Mouse (Mus musculus) right cerebral cortex, postnatal 25 days (tissue): ENCODE data around the gene Hip1r.
A peak's percentile ranks its signal among the peaks of the same experiment; 100 is the strongest.

ENCODE experiments used
- DNase-seq: peaks from one replicate; pipeline ENCODE4 v3.0.0; 2022

The Hip1r gene

DNA sequence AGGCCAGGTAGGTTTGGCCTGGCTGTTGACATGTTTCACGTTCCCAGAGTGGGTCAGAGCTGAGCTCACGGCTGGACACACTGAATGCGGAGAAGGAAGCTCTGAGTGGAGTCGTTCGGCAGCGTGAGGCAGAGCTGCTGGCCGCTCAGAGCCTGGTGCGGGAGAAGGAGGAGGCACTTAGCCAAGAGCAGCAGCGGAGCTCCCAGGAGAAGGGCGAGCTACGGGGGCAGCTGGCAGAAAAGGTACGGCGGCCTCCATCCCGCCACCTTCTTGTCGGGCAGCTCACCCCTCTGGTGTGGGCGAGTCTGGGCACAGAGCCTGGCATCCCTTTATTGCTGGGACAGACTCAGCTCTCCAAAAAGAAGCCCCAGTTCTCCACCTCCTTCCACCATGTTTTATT is 24.4 kb downstream of the Hip1r start:
- DNase-seq = peak; percentile 57

DNA sequence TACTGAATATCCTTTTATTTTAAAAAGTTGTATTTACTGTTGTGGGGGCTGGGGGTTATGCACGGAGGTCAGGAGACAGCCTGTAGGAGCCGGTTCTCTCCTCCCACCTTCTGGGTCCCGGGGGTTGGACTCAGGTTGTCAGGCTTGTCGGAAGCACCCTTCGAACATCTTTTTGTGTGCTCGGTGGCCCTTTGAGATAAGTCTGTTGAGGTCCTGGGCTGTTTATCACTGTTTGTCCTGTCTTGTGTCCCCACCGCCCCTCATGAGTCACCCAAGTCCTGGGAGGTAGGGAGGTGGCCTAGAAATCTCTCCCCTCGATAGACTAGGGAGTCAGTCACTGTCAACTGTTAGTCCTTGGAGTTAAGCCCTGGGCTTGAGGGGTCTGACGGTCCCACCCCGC is 24.9 kb downstream of the Hip1r start:
- no peak for DNase-seq

DNA sequence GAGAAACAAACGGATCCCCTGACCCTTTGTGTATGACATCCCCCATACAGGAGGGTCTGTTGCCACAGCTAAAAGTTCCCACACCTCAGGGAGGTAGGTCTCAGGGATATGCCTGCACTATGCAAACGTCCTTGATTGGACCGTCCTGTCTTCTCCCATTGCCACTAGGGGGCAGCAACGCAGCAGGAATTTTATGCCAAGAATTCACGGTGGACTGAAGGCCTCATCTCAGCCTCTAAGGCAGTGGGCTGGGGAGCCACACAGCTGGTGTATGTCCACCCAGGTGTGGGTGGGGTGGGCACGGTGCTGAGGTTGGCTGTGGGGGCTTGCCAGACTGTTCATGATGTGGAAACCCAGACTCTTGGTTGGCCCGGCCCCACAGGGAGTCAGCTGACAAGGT is 27.4 kb downstream of the Hip1r start:
- DNase-seq = peak; percentile 87

DNA sequence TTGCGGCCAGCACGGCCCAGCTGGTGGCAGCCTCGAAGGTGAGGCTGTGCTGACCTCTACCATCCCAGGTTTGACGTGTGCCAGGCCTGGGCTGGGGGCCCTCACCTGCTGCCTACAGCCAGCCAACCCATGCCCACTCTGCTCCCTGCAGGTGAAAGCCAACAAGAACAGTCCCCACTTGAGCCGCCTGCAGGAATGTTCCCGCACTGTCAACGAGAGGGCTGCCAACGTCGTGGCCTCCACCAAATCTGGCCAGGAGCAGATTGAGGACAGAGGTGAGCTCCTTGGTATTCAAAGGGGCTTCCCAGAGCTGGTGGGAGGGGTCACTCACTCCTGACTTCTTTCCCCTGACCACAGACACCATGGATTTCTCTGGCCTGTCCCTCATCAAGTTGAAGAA is 27.8 kb downstream of the Hip1r start:
- no peak for DNase-seq

DNA sequence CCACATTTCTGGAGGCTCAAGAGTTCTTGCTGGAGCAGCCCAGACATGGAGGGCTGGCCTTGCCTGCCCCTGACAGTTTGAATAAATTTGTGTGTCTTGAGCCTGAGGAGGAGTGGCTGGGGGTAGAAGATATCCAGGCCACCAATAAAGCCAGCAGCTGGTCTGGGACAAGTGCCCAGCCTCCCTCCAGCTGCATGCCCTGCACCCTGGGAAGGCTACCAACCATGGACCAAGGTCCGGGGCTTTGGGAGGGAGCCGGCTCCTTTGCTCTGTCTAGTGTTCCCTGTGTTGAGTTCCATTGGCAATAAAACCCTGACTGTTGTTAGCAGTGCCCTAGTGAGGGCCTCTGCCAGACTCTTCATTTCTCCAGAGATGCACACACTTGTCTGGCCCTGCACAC is 29.4 kb downstream of the Hip1r start:
- DNase-seq = no peak

DNA sequence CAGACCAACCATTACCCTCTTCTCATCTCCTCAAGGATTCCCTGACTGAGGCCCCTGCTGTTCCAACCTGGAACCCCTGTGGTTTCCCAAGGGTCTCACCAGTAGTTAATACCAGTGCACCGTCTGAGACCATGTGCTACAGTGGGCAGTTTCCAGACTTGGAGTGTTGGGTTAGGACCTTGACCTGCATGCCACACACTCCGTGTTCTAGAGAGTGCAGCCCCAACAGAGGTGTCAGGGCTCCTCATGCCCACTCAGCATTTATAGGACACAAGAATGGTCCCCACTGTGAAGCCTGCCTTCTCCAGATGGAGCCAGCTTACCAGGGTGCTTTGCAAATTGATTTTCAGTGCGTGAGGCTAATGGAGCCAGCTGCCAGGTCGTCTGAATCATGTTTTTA is 29.9 kb downstream of the Hip1r start:
- DNase-seq = no peak

DNA sequence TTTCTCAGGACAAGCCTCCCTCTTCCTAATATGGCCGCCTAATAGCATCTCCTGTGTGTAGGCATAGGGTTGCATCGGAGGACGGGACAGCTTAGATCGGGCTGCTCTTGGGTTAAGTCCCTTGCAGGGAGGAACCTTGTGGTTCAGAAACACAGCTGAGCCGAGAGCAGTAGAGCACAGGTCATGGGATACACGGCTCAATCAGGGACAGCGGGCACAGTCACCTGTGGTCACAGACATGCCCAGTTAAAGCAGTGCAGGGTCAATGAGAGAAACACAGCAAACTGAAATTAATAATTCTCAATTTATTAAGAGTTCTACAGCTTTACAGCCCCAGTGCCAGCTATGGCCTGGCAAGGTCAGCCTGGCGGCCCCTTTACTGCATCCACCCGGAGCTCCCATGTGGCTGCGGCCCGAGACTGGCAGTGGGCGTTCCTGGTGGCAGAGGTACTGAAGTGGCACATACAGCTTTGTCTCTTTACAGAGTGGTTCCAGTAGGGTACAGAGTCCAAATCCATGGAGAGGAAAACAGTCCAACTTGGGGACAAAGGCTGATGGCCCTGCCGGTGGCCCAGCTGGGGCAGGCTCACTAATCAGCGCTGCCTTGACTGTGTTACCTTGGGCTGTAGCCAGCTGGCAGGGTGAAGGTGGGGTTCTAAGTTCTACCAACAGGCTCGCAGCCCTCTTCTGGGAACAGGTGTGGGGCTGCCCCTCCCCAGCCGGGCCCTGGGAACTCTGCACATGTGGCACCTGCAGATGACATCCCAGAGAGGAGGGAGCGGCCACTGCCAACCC is 31.1 kb downstream of the Hip1r start:
- no peak for DNase-seq

DNA sequence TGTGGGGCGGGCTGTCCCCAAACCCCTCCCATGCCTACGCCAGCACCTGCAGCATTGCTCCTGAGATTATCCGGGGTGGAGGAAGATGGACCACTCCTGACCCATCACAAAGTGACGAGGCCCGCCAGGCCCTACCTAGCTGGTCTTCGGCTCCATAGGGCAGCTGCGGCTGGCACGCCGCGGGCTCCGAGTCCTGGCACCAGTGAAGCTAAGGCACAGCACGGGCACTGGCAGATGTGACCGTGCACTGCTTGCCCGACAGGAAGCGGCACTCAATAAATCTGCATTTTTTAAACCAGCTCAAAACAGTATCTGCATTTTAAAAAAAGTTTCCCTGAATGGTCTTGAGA is 31.7 kb downstream of the Hip1r start:
- no peak for DNase-seq

DNA sequence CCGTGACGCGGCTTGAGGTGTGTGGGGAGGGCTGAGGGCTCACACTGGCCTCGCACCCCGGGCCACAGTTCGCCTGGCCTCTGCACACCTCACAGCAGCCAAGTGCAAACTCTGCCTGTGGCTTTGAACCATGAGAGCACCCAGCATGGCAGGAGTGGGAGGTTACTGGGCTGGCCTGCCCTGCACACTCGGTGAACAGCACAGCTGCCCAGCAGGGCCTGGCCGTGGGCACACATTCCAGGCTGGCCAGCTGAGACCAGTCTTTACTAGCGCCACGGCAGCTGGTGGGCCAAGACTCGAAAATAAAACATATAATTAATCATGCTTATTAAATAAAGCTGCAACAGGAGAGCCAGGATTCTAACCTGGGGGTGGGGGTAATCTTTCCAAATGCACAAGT is 32.2 kb downstream of the Hip1r start:
- DNase-seq = no peak

DNA sequence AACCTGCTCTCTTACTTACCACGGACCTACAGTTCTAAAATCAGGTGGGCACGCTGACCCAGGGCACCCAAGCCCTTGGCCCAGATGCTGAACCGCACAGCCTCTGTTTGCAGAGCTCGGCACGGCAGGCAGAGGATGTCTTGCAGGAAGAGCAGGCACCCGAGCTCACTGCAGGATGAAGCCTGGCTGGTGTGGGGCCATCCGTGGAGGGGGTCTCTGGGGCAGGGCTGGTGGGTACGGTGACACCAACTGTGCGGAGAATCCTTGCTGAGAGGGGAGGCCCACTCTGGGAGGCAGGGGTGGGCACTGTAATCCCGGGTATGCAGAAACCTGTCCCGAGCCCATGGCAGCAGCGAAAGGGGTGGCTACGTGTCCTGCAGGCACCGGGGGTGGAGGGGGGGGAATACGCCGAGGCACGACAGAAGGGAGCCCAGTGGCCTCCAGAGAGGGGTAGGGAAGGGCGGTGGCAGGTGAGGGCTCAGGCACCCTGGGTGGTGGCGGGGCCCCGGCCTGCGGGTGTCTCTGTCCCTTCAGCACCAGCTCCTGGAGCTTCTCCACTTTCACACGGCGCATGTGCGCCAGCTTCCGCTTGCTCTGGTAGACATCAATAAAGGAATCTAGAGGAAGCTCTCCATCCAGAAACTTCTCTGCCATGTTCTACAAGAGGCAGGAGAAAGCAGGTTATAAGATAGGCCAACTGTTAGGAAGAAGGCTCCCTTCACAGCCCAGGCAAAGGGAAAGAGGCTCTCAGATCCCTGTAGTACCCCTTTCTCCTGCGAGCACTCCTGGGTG is 32.9 kb downstream of the Hip1r start:
- no peak for DNase-seq

DNA sequence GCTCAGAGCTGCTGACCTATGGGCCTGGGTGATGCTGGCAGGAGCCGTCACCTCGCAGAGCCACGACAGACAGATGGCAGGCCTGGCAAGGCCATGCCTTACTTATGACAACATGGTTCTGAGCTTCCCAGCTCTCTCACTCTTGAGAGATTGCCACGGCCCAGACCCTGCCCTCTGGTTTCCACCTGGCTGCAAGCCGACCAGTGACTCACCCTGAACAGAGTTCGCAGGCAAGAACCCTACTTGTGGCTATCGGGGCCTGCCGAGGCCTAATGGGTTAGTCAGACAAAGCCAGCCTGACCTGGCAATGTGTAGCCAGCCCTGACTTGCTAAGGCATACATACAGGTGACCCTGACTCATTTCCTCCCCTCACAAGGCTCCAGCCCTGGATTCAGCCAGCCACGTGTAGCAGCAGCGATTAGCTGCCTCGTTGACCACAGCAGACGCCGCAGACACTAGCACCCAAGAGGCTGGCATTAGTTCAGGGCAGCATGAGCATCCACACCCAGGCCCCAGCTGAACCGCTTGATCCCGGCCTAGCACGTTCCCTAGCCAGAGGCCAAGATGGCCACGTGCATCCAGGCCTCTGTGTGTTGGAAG is 33.6 kb downstream of the Hip1r start:
- DNase-seq = no peak

DNA sequence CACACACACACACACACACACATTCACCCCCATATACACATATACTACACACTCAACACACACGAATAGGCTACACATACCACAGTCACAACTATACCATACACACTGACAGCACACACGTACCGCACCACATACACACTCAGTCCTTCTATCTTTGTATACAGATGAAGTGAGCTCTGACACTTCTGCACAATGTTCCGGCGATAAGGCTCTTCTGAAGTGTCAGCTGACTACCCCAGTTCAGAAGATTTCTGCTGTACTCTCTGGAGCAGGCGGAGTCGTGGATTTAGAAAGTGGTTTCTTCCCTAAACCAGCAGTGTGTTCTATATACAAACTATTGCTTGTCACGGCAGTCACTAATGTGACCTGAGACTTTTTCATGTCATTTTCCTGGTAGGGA is 36.6 kb downstream of the Hip1r start:
- DNase-seq = no peak

DNA sequence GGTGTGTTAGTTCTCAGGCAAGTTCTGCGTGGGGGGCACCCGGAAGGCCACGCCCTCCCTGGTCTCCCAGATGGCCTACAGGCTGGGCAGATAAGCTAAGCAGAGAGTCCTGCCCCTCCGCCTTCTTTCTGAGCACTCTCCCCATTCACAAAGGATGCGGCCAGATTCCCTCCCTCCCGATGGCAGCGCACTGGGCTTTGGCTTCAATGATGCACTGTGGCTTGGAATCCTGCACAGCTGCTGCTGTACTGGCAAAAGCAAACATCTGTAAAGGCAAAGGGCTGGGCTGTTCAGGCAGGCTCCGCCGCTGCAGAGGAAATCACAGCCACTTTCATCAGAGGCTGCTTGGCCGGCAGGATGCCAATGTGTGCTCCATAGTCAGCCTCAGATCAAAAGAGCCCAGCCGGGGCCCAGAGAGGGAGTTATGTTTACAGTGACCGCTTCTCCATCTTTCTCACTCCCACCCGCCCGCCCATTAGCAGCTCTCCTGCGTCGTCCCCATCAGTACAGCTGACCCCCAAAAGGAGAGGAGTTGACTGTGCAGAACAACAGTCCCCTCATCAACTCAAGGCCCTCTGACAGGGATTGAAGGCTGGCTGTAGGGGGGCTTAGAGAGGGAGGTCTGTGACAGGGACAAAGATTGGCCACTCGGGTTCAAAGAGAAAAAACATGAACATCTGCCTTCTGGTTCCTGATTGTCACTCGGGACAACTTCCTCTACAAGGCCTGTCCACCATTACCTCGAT is 37.7 kb downstream of the Hip1r start:
- no peak for DNase-seq

DNA sequence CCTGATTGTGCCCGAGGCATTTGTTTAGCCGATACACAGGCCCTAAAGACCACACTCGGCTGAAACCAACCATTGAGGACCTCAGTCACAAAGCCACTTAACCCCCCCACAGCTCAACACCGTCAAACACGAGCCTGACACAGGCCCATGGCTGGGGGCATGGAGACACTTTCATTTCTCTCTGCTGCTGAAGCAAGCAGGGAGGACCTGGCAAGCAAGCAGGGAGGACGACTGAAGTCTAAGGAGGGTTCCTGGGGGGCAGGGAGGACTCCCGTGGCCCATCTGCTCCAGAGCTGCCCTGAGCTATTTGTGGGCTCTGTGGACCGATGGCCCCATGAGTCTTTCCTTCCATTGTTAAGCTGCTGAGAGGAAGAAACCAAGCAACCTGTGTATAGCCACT is 38.5 kb downstream of the Hip1r start:
- no peak for DNase-seq

DNA sequence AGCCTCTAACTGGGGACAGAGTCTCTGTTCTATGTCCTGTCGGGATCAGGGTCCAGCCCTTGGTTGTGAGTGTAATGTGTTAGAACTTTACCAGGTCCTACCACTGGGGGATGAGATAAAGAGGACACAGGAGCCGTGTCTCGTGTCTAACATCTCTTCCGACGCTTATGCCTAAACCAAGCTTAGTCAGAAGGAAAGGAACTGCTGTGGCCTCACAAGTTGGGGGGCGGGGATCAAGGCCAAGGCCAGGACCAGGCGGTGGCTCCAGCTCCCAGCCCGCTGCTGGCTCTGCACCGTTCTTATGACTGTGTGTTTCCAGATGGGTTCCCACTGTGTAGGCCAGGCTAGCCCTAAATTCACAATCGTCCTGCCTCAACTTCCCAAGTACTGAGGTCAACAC is 39.5 kb downstream of the Hip1r start:
- DNase-seq = no peak

DNA sequence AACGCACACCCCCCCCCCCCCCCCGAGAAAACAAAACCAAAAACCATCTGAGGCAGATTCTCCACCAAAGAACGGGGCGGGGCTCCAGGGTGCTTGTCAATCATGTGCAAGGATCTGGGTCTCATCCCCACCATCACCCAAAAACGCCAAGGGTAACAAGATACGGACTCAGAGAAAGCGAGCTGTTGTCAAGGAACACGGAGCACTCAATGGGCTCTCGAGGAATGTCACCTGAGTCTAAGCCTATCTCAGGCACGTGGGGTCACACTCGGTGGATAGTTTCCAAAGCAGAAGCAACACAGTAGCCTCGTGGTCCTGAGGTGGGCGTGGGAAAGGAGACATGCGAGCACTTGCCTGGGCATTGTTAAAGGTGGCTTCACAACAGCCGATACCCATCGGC is 40.3 kb downstream of the Hip1r start:
- DNase-seq = no peak

DNA sequence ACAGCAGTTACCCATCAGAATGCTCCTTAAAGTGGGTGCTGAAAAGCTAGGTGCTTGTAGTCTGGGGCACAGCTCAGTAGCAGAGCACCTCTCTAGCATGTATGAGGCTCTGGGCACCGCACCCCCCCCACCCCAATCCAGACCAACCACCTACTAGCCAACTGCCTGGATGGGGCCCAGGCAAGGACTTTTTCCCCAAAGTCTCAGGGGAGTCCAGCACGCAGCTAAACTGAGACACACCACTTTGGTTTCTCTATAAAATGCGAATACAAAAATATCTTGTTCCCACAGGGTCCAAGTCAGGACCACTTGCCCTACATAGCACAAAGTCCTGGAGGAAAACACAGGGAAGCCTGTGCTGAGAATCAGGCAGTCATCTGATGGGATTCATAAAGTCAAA is 40.8 kb downstream of the Hip1r start:
- no peak for DNase-seq

DNA sequence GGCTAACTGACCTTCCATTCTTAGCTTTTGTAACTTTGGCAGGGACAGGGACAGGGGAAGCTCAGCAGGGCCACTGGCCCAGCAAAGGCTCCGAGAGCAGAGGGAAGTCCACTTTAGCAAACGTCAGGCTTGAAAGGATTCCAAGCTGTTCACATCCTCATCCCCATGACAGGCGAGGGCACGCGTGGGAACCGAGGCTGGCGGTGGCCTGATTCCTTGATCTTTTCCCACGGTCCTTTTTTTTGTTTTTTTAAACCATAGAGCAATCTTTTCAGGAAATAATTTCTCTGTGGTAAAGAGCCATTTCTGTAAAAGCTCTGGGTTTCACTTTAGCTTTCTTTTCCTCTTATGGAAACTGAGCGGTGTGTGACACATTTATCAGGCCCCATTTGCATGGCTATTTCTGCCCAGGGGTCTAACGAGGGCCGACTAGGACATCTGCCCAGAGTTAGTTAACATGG is 41.4 kb downstream of the Hip1r start:
- no peak for DNase-seq

DNA sequence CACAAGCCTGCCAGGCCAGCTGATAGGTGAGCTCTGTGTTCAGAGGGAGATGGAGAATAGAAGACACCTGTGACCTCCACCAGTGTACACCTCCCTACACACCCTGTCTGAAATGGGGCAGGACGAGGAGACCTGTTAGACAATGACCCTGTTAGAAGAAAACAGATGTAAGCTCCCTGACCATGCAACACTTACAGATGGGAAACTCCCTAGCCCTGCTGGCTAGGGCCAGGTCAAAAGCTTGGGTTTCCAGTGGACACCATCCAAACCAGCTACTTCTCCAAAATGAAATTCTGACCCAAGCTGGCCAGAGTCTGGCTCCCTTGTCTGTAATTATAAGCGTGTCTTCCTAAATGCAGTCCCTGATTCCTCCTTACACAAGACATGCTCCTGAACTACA is 42.3 kb downstream of the Hip1r start:
- no peak for DNase-seq

DNA sequence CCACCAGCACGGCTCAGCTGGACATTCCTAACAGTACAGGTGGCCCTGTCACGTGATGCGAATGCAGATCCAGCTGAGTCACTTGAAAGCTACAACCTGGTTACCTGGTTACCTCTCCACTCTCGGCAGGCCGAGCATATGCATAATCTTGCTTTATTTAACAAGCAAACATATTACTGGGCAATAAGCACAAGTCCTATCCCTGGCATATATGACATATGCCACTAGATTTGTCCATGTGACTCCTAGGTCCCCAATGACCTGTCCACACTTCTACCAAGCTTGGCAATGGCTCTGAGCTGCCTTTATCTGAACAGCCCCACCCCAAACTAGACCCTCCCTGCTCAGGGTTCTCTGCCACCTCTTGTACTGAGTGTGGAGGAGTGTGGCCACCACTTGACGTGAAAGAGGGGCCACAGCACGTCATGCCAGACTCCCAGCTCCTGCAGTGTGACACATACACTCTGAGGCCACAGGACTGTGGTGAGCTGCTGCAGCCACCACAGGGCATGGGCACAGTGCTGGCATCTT is 42.9 kb downstream of the Hip1r start:
- no peak for DNase-seq

DNA sequence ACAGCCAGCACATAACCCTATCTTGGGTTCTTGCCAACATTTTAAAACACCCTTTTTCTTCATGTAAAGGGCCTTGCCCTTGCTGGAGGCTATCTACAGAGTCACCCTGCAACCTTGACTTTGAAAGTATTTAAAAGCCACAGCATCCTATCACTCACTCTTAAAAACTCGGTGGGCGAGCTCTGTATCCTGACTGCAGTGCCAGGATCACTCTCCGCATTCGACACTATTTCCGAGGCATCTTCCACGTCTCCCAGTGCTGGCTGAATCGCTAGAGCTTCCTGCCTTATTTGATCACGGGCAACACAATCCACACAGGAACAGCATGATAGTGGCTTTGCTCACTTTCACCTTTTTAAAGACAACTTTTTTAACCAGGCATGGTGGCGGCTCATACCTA is 44.5 kb downstream of the Hip1r start:
- DNase-seq = no peak

DNA sequence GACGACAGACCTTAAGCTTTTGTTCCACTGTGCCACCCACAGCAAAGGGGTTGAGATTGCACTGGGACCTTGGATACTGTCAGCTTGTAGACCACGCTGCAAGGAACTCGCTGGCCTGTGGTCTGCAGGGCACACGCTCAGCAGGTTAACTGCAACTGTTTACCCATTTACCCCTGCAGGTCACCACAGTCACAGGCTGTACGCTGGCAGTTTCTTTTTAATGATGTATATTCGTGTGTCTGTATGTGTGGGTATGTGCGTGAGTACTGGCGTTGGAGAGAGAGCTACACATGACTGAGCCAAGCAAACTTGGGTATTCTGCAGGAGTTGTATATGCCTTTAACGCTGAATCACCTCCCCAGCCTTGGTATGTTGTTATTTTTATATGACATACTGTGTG is 45.2 kb downstream of the Hip1r start:
- DNase-seq = no peak
